Mouse (Mus musculus): ENCODE results near the gene Cdc14b.

The Cdc14b gene

DNA sequence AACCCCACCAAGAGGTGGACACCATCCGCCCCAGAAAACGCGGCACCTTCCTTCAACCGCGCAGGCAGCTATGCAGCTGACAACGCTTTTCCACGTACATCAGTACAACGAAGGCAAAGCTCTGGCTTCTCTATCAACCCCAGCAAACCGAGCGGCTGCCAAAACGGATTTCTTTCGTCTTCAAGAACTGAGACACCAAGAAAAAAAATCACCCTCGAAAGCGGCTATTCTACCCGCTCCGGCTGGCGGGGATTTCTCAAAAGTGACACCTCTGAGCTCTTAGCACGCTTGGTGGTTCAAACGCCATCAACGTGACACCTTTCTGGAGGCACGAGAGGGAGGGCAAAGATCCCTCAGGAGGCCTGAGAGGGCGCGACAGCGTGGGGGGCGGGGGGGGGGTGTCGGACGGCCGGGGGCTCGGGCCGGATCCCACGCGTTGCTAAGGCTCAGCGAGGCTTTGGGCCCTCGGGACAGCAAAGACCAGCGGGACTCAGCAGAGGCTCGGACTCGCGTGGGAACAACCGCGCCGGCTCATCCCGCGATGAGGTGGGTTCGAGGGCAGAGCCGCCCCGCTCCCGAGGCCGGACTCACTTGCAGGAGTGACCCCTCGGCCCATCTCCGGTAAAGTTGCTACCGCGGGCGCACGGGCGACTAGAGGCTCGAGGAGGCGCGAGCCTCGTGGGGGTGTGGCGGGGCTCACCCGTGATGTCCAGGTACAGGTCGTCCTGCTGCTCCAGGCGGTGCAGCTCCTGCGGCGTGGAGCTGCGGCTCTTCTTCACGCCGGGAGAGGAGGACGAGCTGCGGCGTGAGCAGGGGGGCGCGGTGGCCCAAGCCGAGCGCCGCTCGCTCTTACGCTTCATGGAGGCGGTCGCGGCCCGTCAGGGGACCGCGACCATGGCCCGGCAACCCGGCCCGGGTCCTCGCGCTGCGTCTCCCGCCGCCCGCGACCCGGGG, 922 bp downstream of the Cdc14b start:
- CTCF ChIA-PET = interaction anchor here (0.7 kb wide), 1 partner anchor 10 kb away, joined by 3 read pairs; no protein-coding TSS in a partner anchor

GRCm38 (mm10) chr13:64273352-64273751, 1.7 kb downstream of the Cdc14b start:
- CTCF ChIA-PET = interaction anchor here (0.7 kb wide), 1 partner anchor 9 kb away, joined by 3 read pairs; no protein-coding TSS in a partner anchor

- CTCF ChIA-PET = no interaction called here
Observed at GRCm38 (mm10) chr13:64268384-64268783, 6.7 kb downstream of the Cdc14b start.

GRCm38 (mm10) chr13:64267151-64267550, 7.9 kb downstream of the Cdc14b start:
- CTCF ChIA-PET = interaction anchor here (0.5 to 0.6 kb wide), 2 partner anchors 50 to 1361 kb away, joined by 4 read pairs; no protein-coding TSS in a partner anchor

DNA sequence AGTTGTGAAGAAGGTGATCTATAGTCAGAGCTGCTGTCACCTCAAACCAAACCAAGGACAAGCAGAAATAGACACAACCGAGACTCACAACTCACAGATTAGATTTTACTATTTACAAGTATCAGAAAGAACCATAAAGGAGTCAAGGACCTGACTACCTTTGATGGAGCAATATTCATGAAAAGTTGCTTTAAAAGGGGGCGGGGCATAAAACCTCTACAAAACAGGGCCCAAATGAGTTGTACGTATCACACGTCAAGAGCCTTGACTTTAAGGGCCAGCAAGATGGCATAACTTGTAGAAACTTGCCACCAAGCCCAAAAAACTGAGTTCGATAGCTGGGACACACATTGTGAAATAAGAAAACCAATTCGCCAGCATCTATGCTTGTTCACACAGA, 10.5 kb downstream of the Cdc14b start:
- CTCF ChIA-PET = interaction anchor here (0.6 kb wide), 2 partner anchors 9 to 43 kb away, joined by 3 to 4 read pairs; no protein-coding TSS in a partner anchor

DNA sequence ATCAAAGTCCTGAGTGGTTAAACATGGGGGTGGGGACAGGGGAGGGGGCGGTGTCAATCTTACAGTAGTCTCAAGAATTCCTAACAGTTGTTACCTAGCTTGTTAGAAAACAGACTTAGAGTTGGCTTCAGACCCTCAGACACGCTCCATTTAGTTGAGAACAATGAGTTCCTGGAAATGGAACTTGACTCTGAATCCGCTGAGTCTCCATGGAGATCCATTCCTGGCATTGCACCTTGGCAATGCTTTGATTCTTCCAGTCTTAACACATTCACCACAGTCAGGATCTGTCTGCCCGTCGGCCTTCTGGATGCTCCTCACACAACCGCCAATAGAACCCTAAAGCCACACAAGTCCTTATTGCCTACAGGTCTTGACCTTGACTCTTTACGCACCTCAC, 15.2 kb downstream of the Cdc14b start:
- CTCF ChIA-PET = no interaction called here

DNA sequence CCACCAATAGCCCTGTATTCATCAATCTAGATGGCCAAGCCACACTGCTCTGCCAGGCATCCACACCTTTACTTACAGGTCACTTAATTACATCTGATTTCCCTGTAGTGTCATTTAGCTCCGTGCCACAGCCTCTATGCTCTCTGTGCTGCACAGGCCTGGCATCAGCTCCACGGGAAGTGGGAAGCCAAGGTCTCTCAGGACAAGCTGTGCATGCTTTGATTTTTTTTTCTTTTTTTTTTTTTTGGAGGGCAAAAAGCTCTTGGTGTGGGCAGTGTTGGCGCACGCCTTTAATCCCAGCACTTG, 16.6 kb downstream of the Cdc14b start:
- CTCF ChIA-PET = no interaction called here

DNA sequence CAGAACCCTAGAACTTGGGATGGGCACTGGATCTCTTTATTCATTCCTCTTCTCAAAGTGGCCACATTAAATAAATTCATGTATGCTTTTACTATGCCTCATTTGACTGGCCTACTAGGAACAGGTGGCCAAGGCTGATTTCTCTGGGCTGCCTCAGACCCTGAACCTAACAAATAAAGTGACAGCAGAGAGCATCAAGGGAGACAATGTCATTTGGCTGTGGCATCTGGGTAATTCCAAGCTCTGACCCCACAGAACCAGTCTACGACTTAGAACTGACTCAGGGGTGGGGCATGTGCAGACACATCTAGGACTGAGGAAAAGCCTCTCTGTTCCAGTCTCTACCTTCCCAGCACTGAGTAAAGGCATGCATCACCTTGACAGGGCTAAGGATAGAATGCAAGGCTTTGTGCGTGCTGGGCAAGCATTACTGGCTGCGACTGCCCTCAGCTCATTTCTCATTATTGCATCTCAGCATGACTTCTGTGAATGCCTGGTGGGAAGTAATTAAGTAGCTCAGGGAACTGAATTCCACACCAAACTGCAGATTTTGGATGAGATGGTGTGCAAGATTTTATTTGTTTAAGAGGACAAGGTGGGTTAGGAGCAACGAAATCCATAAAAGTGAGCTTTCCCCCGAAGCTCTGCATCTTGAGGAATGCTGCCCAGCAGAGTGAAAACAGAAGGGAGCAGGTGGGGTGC, 17.1 kb downstream of the Cdc14b start:
- CTCF ChIA-PET = interaction anchor here (0.6 kb wide), 1 partner anchor 1446 kb away, joined by 7 read pairs; no protein-coding TSS in a partner anchor

DNA sequence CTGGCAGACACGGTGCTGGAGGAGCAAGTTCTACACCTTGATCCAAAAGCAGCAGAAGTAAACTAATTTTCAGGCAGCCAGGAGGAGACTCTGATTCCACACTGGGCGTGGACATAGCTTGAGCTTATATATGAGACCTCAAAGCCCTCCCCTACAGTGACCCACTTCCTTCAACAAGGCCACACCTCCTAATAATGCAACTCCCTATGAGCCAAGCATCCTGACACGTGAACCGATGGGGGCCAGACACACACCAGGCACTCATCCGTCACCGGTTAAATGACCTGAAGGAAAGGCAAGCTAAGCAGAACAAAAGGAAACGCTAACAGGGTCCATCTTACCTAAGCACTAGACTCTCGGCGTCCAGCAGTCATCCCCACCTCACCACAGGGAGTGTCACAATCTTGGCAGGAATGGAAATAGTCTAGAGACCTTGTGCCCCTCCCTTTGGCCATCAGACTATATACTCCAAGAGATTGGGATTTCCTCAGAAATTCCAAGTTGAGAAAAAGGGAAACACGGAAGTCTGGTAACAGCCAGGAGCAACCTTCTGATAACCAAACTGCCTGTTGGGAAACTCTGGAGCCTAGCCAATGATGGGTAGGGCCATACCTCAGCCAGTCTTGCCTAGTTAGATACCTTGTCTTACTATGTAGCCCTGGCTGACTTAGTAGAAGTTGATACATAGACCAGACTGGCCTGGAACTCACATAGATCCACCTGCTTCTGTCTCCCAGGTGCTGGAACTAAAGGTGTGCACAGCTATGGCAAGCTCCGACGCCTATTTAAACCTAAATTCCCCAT, 17.9 kb downstream of the Cdc14b start:
- CTCF ChIA-PET = interaction anchor here (0.6 kb wide), 1 partner anchor 1445 kb away, joined by 7 read pairs; no protein-coding TSS in a partner anchor

DNA sequence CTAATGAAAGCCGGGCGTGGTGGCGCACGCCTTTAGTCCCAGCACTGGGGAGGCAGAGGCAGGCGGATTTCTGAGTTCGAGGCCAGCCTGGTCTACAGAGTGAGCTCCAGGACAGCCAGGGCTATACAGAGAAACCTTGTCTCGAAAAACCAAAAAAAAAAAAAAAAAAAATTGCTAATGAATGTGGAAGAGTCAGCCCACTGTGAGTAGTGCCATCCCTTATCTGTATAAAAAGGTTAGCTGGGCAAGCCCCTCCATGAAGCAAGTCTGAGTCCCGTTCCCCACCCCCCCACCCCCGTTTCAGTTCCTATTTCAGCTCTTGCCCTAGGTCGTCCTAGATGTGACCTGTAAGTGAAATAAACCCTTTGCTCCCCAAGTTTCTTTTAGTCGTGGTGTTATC, 20.9 kb downstream of the Cdc14b start:
- CTCF ChIA-PET = interaction anchor here (0.5 kb wide), 1 partner anchor 49 kb away, joined by 4 read pairs; no protein-coding TSS in a partner anchor

GRCm38 (mm10) chr13:64253697-64254096, 21.4 kb downstream of the Cdc14b start:
- CTCF ChIA-PET = no interaction called here

DNA sequence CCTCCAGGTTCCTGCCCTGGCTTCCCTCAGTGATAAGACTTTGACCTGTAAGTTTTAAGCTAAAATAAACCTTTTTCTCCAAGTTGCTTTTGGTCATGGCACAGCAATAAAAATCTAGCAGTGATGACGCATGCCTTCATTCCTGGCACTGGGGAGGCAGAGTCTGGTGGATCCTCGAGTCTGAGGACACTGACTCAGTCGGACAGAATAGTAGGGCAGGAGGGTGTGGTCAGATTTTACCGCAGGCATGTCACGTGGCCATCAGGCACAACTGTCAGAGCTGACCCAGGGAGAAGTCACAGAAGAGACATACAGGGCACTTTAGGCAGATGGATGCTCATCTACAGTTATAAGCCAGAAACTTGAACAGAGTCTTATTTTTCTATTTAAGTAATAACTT, 22.9 kb downstream of the Cdc14b start:
- CTCF ChIA-PET = no interaction called here

GRCm38 (mm10) chr13:64250363-64250762, 24.7 kb downstream of the Cdc14b start:
- CTCF ChIA-PET = interaction anchor here (1.2 kb wide), 1 partner anchor 59 kb away, joined by 9 read pairs; no protein-coding TSS in a partner anchor

GRCm38 (mm10) chr13:64248775-64249524, 26.1 kb downstream of the Cdc14b start:
- CTCF ChIA-PET = interaction anchor here (1.0 kb wide), 1 partner anchor 16 kb away, joined by 3 read pairs; no protein-coding TSS in a partner anchor

GRCm38 (mm10) chr13:64248161-64248774, 26.8 kb downstream of the Cdc14b start:
- CTCF ChIA-PET = interaction anchor here (1.0 kb wide), 1 partner anchor 15 kb away, joined by 3 read pairs; no protein-coding TSS in a partner anchor

GRCm38 (mm10) chr13:64246106-64246505, 29.0 kb downstream of the Cdc14b start:
- CTCF ChIA-PET = no interaction called here

- CTCF ChIA-PET = no interaction called here
Observed at GRCm38 (mm10) chr13:64244685-64245261, 30.3 kb downstream of the Cdc14b start.

DNA sequence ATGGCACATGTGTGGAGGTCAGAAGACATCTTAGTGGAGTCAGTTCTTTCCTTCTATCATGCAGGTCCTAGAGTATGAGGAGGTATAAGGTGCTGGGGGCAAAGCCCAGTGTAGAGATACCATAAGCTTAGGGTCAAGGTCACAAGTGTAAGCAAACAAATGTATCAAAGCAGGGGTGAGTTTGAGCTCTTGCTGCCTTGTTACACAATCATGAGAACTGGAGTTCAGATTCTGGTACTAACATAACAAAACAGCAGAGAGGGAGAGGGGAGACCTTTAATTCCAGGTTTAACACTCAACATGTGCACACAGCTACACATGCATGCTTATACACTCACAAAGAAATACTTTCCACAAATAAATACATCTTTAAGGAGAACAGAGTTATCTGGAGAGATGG, 32.4 kb downstream of the Cdc14b start:
- CTCF ChIA-PET = no interaction called here

DNA sequence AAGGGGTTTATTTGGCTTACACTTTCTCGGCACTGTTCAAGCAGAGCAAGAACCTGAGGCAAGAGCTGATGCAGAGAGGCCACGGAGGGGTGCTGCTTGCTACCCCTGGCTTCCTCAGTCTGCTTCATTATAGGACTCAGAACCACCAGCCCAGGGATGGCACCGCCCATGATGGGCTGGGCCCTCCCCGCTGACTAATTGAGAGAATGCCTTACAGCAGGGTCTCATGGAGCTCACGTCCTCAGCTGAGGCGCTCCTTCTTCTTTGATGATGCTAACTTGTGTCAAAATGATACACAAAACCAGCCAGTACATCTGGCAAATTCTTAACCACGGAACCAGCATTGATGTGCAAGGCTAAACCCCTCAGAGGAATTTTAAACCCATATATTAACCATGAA, 34.5 kb downstream of the Cdc14b start:
- CTCF ChIA-PET = no interaction called here

GRCm38 (mm10) chr13:64237681-64238157, 37.4 kb downstream of the Cdc14b start:
- CTCF ChIA-PET = interaction anchor here (0.7 kb wide), 1 partner anchor 12 kb away, joined by 3 read pairs; no protein-coding TSS in a partner anchor

Data from spleen, embryonic (tissue).